Mouse (Mus musculus) spleen, adult 2 months (tissue): ENCODE results near the gene Camk2g.

Source experiments
- CTCF ChIP-seq: fragments of 200-500 bp; IDR thresholded peaks from 2 replicates; pipeline ENCODE4 v1.5.1; 2011; ENCODE audit warnings: mild to moderate bottlenecking, inconsistent platforms; ENCODE audit not compliant: insufficient read depth, insufficient read length, insufficient replicate concordance; ENCODE audit errors: extremely low read depth
- POLR2A ChIP-seq: fragments of 200-500 bp; IDR thresholded peaks from 2 replicates; pipeline ENCODE4 v1.6.1; 2011; ENCODE audit warnings: low read depth, low read length, inconsistent platforms

GRCm38 (mm10) chr14:20842629-20843028 is 48.7 kb upstream of the Camk2g start:
- no peak for TF ChIP-seq POLR2A
- TF ChIP-seq CTCF, result no peak
